Mouse (Mus musculus): Measurements from ENCODE around the gene Fam222a.

- TF ChIP-seq CTCF (IDR thresholded peaks at IDR 0.05; ENCODE audit: low read depth) (no peak), EP300 (IDR thresholded peaks at IDR 0.05; ENCODE audit: low read depth) (no peak)
These were observed 78.1 kb downstream of the Fam222a start for GRCm38 (mm10) chr5:114645916-114646315.
